Mouse (Mus musculus): ENCODE measurements around the gene Mbtd1.
"Not testable (repeated sequence)": the region's sequence is repeated elsewhere in the genome, so short reads cannot be mapped to it uniquely, and the experiment has no call there.

Gene Mbtd1

GRCm38 (mm10) chr11:93885572-93886410 is at the start of gene Mbtd1, which contains the start of gene Utp18:
Gene Mbtd1 (plus strand): TSS chr11:93885852.
Gene Utp18 (minus strand): TSS chr11:93885766.
- DNase-seq (ENCODE audit: low read depth, low spot score), result peak; percentile 94

GRCm38 (mm10) chr11:93847342-93847741 is 38.3 kb upstream of the Mbtd1 start:
- no peak for DNase-seq (ENCODE audit: low read depth, low spot score)

- DNase-seq (ENCODE audit: low read depth, low spot score), result no peak
These were observed 33.1 kb upstream of the Mbtd1 start for GRCm38 (mm10) chr11:93852546-93852945.

GRCm38 (mm10) chr11:93856284-93856955 is 29.2 kb upstream of the Mbtd1 start:
- peak; percentile 86 for DNase-seq (ENCODE audit: low read depth, low spot score)

- no peak for DNase-seq (ENCODE audit: low read depth, low spot score)
These were observed 25.0 kb upstream of the Mbtd1 start for GRCm38 (mm10) chr11:93860540-93861172.

GRCm38 (mm10) chr11:93861193-93861592 is 24.5 kb upstream of the Mbtd1 start:
- DNase-seq (ENCODE audit: low read depth, low spot score), result no peak

GRCm38 (mm10) chr11:93862045-93862623 is 23.5 kb upstream of the Mbtd1 start:
- DNase-seq (ENCODE audit: low read depth, low spot score), result no peak

GRCm38 (mm10) chr11:93862638-93863037 is 23.0 kb upstream of the Mbtd1 start:
- no peak for DNase-seq (ENCODE audit: low read depth, low spot score)

GRCm38 (mm10) chr11:93884068-93884467 is 1.6 kb upstream of the Mbtd1 start:
- no peak for DNase-seq (ENCODE audit: low read depth, low spot score)

GRCm38 (mm10) chr11:93884901-93885571 is 616 bp upstream of the Mbtd1 start:
- DNase-seq (ENCODE audit: low read depth, low spot score), result peak; percentile 74

GRCm38 (mm10) chr11:93886411-93887079 is 893 bp downstream of the Mbtd1 start:
- peak; percentile 47 for DNase-seq (ENCODE audit: low read depth, low spot score)

GRCm38 (mm10) chr11:93887080-93887447 is 1.4 kb downstream of the Mbtd1 start:
- DNase-seq (ENCODE audit: low read depth, low spot score), result no peak

- DNase-seq (ENCODE audit: low read depth, low spot score), result no peak
These were observed 12.1 kb downstream of the Mbtd1 start for GRCm38 (mm10) chr11:93897732-93898131.

- no peak for DNase-seq (ENCODE audit: low read depth, low spot score)
These were observed 21.2 kb downstream of the Mbtd1 start for GRCm38 (mm10) chr11:93906834-93907233.

- no peak for DNase-seq (ENCODE audit: low read depth, low spot score)
These were observed 22.2 kb downstream of the Mbtd1 start for GRCm38 (mm10) chr11:93907839-93908238.

- peak; percentile 91 for DNase-seq (ENCODE audit: low read depth, low spot score)
These were observed 23.2 kb downstream of the Mbtd1 start for GRCm38 (mm10) chr11:93908829-93909228.

GRCm38 (mm10) chr11:93911603-93912002 is 26.0 kb downstream of the Mbtd1 start:
- DNase-seq (ENCODE audit: low read depth, low spot score), result no peak

- DNase-seq (ENCODE audit: low read depth, low spot score), result not testable (repeated sequence)
These were observed 29.4 kb downstream of the Mbtd1 start for GRCm38 (mm10) chr11:93915019-93915418.

- DNase-seq (ENCODE audit: low read depth, low spot score), result peak; percentile 44
These were observed 43.5 kb downstream of the Mbtd1 start for GRCm38 (mm10) chr11:93929106-93929505.

- peak; percentile 81 for DNase-seq (ENCODE audit: low read depth, low spot score)
These were observed 55.3 kb downstream of the Mbtd1 start for GRCm38 (mm10) chr11:93940906-93941305.

- no peak for DNase-seq (ENCODE audit: low read depth, low spot score)
These were observed 59.3 kb downstream of the Mbtd1 start for GRCm38 (mm10) chr11:93944986-93945385.
